Mouse (Mus musculus) central nervous system, embryonic 18 days (tissue): Measurements from ENCODE around the gene Acvr1b. TPM values are rescaled to one million over a fixed set of nuclear protein-coding genes. Genes with fewer than 3 reads are reported as not detected.

ENCODE experiments used
- polyA plus RNA-seq: library from polyadenylated mRNA; depleted of rRNA; stranded (reverse); fragments of >200 nt; gene quantifications from 2 replicates; pipeline ENCODE4 v1.2.3, GENCODE M21; 2012; rRNA removed

Gene Acvr1b
- polyA plus RNA-seq: 67.2 and 72.2 TPM in 2 replicates

DNA sequence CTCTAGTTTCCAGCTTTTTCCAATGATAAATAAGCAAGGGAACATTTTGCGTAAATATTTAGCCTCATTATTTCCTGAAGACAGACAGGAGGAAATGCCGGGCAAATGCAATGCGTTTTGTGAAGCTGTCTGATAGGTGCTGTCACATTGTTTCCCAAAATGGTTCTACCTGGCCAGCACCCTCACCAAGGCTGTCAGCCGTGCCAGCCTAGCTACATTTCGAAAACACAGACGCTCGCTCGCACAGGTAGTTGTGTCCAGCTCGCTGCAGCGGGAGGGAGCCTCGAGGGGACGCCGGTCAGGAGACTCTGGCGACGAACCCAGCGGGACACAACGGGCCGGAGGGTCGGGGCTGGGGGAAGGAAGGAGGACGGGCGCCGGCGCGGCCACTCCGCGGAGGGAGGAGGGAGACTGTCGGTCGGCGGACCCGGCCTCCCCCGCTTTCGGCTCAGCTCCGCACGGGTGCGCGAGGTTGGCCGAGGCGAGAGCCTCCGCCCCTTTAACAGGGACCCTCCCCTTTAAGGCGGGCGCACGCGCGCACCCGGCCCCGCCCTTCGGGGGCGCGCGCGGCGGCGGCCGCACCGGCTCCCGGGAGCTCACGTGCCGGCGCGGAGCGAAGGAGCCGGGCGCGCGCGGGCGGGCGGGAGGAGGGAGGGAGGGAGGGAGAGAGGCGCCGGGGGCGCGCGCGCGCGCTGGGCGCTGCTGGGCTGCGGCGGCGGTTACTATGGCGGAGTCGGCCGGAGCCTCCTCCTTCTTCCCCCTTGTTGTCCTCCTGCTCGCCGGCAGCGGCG lies at the start of gene Acvr1b:
TSS of gene Acvr1b (plus strand) at position 647 of the 791 bp plus-strand sequence.

DNA sequence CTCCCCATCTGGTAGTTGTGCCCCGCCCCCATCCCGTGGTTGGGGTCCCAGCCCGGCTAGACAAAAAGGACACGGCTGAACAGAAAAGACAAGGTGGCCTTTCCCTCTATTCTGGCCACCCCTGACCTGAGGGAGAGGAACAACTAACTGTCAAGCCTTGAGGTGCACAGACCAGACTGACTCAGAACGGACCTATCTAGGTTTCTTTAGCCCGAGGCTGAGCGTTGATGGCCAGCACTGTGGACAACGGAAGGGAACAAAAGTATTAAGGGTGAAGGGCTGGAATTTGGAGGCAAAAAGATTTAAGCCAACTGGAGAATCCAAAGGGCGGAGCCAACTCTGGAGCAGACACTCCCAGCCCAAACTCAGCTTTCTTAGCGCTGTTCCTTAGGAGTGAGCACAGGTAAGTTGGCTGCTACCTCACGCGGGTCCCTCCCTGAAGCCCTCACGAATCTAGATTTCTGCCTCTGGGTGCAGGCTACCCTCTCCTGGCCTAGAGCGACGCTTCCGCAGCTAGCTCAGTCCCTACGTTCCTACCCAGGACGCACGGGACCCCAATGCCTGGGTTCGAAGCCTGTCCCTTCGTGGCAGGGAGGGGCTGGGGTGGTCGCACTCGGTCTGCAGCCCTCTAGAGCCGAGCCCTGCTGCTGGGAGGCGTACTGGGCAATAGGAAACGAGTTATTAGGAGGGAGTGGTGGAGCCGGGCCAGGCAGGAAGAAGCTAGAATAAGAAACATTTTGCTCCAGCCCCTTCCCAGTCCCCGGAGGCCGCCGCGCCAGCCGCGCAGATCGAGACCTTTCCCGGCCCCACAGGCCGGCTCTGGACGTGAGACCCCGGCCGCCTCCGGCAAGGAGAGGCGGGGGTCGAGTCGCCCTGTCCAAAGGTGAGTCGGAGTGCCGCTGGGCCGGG lies 45.4 kb upstream of the Acvr1b start, which contains the start of gene Acvrl1:
TSS of gene Acvrl1 (plus strand) at position 342 of the 909 bp plus-strand sequence.

DNA sequence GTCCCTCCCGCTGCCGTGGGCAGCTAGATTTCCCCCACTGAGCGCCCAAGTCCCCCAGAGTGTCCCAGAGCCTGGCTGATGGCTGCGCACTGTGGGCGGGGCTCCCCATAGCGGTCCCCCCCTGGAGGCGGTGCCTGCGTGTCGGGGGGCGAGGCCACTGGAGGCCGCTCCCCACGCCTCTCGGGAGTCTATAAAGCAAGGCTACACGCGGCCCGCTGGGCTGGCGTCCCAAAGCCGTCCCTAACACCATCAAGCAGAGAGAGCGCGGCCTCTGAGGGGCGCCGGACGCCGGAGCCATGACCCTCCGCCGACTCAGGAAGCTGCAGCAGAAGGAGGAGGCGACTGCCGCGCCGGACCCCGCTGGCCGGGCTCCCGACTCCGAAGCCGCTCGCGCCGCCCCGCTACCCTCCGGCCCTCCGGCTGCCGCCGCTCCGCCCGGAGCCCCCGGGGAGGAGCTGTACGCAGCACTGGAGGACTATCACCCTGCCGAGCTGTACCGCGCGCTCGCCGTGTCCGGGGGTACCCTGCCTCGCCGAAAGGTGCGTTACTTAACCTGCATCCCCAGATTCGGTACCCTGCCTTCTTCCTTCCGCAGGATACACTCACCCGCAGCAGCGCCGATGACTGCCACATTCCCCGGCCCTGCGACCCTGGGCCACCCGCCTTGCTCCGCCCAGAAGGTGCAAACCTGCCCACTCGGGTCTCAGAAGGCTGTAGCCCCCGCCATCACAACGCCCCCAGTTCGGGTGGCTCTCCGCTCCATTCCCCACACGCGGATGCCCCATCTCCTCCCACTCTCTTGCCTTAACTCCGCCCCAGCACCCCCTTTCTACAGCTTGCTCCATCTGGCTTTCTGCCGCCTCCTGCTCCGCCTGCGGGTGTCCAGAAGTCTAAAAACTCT lies 50.4 kb downstream of the Acvr1b start, which contains the start of gene Grasp:
TSS of gene Grasp (plus strand) at position 183 of the 901 bp plus-strand sequence.

DNA sequence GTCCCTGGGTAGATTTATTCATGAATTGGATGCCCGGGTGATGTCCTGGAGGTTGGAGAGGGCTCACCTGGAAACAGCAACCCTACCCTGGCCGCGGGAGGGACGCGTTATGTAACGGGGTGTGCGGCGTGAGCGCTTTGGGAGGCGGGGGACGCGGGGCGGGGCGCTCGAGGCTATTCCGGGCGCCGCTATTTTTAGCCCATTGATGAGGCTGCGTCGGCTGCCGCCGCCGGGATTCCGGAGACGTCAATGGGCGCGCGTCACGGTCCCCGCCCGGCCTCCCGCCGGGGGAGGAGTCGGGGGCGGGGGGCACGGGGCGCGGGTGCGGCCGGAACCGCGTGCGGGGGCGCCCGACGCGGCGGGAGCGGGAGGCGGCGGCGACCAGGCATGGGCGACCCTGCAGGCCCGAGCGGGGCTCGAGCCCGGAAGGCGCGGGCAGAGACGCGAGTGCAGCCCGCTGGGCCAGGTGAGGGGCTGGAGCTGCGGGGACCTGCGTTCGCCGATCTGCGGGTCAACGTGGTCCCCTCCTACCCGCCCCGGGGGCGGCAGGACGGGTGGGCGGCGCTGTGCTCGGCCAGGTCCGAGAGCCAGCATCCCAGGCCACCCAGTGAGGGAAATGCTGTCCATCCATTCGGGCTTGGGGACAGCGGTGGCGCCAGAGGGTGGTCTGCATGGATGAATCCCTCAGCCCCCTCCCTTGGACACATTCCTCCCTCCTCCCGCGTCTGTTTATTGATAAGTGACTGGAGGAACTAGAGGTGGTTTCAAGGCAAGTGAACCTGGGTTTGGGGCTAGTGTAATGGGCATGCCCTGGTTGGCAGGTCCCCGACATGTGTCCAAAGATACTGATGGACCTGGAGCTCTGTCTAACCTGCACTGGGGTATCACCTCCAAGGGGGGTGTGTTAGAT lies 80.3 kb downstream of the Acvr1b start, which contains the start of gene Nr4a1:
TSS of gene Nr4a1 (plus strand) at position 384 of the 910 bp plus-strand sequence.

Other genes starting within 250 kb of the Acvr1b start
- not detected in 2 replicates for gene Gm47841, start 126.7 kb upstream of the Acvr1b start, polyA plus RNA-seq
- gene Fignl2, start 95.5 kb upstream of the Acvr1b start, polyA plus RNA-seq: 0.91 and 1.1 TPM in 2 replicates
- gene Ankrd33, start 58.3 kb upstream of the Acvr1b start, polyA plus RNA-seq: not detected in 2 replicates
- gene Acvrl1, start 45.5 kb upstream of the Acvr1b start, polyA plus RNA-seq: 10.2 and 12.0 TPM in 2 replicates
- 5.3 and 5.8 TPM in 2 replicates for gene Grasp, start 50.1 kb downstream of the Acvr1b start, polyA plus RNA-seq
- 7.8 and 8.5 TPM in 2 replicates for gene Nr4a1, start 80.2 kb downstream of the Acvr1b start, polyA plus RNA-seq
- gene Atg101, start 110.2 kb downstream of the Acvr1b start, polyA plus RNA-seq: 71.2 and 75.3 TPM in 2 replicates
- gene 6030408B16Rik, start 119.1 kb downstream of the Acvr1b start, polyA plus RNA-seq: 0.31 and 0.32 TPM in 2 replicates
- 0.25 and 4.2 TPM in 2 replicates for gene Krt80, start 196.1 kb downstream of the Acvr1b start, polyA plus RNA-seq
- gene Krt7, start 237.0 kb downstream of the Acvr1b start, polyA plus RNA-seq: 0.55 and 21.6 TPM in 2 replicates